Mouse (Mus musculus) WW6 (cell line): ENCODE measurements around the gene Kbtbd4.
A peak's percentile ranks its signal among the peaks of the same experiment; 100 is the strongest.
"Not testable (repeated sequence)": the region's sequence is repeated elsewhere in the genome, so short reads cannot be mapped to it uniquely, and the experiment has no call there.

Experiments
- DNase-seq: peaks from one replicate; pipeline ENCODE4 v3.0.0-alpha.2; 2013; ENCODE audit warnings: low read depth, low spot score

The Kbtbd4 gene

GRCm38 (mm10) chr2:90904076-90904855 lies at the start of gene Kbtbd4, which contains the start of gene Ndufs3:
Kbtbd4 (plus strand) TSS chr2:90904740.
Ndufs3 (minus strand) TSS chr2:90904827.
- peak; percentile 83 for DNase-seq

- no peak for DNase-seq
These were observed 43.1 kb upstream of the Kbtbd4 start for GRCm38 (mm10) chr2:90861486-90861885.

DNA sequence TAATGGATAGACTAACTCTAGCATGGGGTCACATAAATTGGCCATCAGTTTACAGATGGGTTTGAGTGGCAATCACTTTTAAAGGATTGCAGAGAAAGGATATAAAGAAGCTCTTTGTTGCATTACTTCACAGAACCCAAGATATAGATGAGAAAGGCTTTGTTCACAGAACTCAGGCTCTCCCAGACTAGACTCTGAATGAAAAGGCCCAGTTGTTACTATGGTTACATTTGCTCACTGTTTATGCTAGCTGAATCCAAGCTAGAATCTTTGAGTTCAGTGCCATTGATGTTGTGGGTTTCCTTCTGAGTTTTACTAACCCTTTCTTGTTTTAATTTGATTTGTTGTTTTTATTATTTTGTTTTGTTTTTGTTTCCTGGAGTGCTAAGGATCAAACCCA lies 40.4 kb upstream of the Kbtbd4 start:
- no peak for DNase-seq

DNA sequence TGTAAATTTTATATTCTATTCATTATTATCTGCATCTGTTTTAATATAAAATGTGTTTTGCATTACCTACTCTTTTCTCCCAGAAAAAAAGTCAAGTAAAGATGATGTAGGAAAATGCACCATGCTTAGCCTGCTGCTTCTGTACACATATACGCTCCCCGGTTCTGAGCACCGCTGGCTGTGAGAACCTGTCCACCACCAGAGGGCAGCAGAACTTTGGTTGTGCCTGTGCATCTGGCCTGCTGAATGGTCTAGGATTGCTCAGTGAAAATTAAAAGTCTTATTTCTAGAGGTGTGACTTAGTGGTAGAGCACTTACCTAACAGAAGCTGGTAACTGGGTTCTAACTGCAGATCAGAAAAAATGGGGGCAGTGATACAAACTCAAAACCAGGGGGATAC lies 38.0 kb upstream of the Kbtbd4 start:
- no peak for DNase-seq

- DNase-seq: no peak
These were observed 34.4 kb upstream of the Kbtbd4 start for GRCm38 (mm10) chr2:90870136-90870601.

GRCm38 (mm10) chr2:90871180-90871961 lies 33.2 kb upstream of the Kbtbd4 start:
- no peak for DNase-seq

- DNase-seq: no peak
These were observed 30.5 kb upstream of the Kbtbd4 start for GRCm38 (mm10) chr2:90874025-90874424.

DNA sequence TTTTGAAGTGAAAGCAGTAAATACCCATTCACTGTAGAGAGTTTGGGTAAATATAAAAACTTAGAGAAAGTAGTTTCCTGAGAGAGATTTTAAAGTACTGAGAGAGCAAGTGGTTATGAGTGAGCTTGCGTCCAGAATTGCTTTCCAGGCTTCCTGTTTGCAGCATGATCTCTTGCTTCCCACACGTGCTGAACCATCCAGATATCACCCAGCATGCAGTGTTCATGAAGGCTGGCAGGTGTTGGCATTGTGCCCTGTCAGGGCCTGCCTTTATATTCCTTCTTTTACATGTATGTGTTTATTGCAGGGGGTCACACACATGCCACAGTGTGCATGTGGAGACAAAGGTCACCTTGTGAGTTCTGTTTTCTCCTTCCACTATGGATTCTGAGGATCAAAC lies 29.3 kb upstream of the Kbtbd4 start:
- no peak for DNase-seq

- DNase-seq: no peak
These were observed 26.8 kb upstream of the Kbtbd4 start for GRCm38 (mm10) chr2:90877584-90878259.

DNA sequence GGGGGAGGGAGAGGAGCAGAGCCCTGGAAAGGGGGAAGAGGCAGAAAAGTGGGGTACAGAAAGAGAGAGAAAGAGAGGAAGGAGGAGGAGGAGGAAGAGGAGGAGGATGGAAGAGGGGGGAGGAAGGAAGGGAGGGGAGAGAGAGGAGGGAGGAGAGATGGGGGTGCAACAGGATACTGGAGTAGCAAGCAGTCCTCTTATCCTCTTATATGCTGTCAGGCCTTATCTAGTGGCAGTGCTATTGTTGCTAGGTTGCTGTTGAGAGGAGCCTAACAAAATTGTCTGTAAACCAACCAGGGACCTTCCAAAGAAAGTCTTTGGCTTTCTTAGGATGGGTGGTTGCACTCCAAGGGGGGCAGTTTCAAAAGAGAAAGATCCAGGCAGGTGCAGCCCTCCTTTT lies 25.1 kb upstream of the Kbtbd4 start:
- DNase-seq: no peak

DNA sequence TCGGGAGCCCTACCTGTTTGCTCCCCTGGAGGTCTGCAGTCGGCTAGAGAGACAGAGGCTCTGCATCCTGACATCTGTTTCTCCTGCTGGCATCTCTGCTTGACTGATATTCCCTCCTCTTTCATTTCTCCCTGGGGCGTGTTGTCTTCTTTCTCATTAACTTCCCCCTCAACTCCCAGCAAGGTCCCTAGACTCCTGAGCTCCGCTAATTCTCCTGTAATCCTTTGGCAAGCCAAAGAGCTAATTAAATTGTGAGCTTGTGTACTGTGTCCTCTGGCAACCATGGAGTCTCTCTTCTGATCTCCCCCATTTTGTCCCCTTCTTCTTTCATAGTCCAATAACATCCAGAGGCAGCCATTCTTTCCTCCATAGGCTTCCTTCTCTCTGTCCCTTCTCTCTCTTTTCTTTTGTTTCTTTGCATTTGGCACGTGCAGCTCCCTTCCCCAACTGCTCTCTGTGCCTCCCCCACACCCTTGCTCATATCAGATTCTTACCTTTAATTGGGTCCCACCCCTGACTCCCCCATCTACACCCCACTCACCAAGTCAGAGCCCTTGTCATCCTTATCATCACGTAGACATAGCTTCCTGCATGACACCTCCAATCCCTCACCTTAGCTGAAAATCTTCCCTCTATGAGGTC lies 24.3 kb upstream of the Kbtbd4 start:
- no peak for DNase-seq

DNA sequence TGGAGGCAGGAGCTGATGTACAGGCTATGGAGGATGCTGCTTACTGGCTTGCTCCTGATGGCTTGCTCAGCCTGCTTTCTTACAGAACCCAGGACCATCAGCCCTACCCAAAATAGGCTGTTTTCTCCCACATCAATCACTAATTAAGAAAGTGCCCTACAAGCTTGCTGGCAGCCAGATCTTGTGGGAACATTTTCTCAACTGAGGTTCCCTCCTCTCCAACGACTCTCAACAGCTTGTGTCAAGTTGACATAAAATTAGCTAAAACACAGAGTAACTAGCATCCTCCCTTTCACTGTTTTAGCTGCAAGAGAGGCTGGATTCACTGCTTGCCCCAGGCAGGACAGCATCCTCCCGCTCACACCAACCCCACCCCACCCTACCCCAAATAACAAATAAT lies 22.7 kb upstream of the Kbtbd4 start:
- no peak for DNase-seq

DNA sequence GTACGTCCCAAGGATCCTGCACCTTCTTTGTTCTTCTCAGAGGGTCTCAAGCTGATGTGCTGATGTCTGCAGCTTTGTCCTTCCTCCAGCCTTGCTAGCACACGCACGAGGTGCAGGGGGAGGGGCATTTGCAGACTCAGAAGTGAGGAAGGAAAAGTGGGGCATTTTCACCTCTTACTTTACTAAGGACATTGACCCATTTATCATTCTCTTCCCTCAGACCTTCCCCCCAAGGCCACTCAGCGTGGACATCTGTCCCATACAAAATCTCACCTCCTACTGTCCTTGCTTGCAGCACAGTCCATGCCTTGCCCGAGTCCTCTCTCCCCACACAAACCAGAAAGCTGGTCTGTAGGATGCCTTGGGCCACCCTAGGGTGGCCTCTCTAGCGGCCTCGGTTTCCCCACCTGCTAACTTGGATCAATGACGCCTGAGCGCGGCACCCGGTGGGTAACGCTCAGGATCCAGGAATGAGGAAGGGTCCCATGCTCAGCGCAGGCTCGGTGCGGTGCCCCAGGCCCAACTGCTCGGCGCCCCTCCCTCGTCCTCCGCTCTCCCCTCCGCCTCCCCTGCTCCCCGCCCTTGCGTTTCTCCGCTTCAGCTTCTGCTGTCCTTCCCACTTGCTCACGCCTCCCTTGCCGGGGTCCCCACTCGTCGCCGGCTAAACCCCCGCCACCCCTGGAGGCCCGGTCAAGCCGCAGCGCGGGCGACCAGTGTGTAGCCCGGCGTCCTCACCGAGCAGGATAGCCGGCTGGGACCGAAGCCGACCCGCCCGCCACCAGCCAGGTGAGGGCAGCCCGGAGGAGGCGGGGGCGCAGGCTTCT lies 19.1 kb upstream of the Kbtbd4 start, which contains the start of gene C1qtnf4:
C1qtnf4 (plus strand) TSS at position 643 of the 824 bp plus-strand sequence.
- DNase-seq: no peak

GRCm38 (mm10) chr2:90886436-90886835 lies 18.1 kb upstream of the Kbtbd4 start:
- DNase-seq: no peak

GRCm38 (mm10) chr2:90887627-90888026 lies 16.9 kb upstream of the Kbtbd4 start:
- no peak for DNase-seq

- peak; percentile 18 for DNase-seq
These were observed 14.7 kb upstream of the Kbtbd4 start for GRCm38 (mm10) chr2:90889550-90890548.

- DNase-seq: no peak
These were observed 10.8 kb upstream of the Kbtbd4 start for GRCm38 (mm10) chr2:90893673-90894298.

DNA sequence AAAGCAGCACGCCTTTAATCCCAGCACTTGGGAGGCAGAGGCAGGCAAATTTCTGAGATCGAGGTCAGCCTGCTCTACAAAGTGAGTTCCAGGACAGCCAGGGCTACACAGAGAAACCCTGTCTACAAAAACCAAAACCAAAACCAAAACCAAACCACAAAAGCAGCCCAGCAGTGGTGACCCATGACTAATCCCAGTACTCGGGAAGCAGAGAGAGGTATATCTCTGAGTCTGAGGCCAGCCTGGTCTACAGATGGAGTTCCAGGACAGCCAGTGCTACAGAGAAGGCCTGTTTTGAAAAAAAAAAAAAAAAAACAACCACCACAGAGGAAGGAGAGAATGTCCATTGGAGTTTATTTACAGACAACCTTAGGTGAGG lies 10.3 kb upstream of the Kbtbd4 start:
- not testable (repeated sequence) for DNase-seq

DNA sequence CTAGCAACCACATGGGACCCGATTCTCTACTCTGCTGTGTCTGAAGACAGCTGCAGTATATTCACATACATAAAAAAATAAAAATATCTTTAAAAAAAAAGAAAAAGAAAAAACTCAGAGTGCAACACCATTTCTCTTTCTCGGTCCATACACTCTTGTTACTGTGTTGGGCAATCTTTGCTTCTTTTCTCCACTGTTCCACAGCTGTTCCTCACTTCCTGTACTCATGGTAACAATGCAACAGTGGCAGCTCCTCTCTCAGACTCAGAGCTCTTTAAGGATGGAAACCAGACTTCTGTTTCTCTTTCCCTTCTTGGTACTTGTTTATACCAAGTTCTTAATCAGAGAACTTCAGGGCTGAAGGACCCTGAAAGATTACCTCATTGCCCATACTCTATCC lies 1.1 kb upstream of the Kbtbd4 start:
- DNase-seq: no peak
